Mouse (Mus musculus): Measurements from ENCODE around the gene Kcnip1. TPM values are rescaled to one million over a fixed set of nuclear protein-coding genes. Genes with fewer than 3 reads are reported as not detected.

The Kcnip1 gene
- polyA plus RNA-seq, 1 experiment from 2014 or later, result 61.8 TPM

DNA sequence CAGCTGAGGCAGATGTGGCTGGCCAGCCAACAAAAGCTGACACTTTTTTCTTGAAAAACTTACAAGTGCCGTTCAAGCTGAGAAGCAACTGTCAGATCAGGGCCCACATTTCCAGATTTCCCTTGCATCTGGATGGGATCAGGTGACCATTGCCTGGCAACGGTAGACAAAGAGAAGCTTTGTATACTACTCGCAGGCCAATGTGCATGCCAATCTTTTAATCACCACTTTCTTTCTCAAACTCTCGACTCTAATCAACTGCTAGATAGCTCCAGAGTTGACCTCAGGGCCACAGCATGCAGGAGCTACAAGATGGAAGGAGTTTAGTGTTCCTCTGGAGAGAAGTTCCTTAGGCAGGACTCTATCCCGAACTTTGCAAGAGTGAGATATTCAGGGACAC lies 41.8 kb downstream of the Kcnip1 start:
- no peaks in the 10 kb centered on the region for H3K4me1 ChIP-seq (replicated peaks; ENCODE audit: control insufficient read depth, insufficient read depth, low read length)
- no peak overlapping the region for H3K4me2 ChIP-seq (ENCODE audit: low read length)
- no peaks in the 10 kb centered on the region for H3K36me3 ChIP-seq (ENCODE audit: control insufficient read depth, insufficient read depth)
- no peaks in the 10 kb centered on the region for H3K27me3 ChIP-seq (replicated peaks; ENCODE audit: control insufficient read depth, insufficient read depth, low read length)
- H3K9ac ChIP-seq (replicated peaks; ENCODE audit: low read depth, low read length), result no peak overlapping the region
- WGBS, result 17% methylated on average over 5 of the region's 5 CpGs
- ATAC-seq, result no peak
- no peak overlapping the region for H3K27ac ChIP-seq (ENCODE audit: low read length)
- no peak overlapping the region for H3K4me3 ChIP-seq (replicated peaks; ENCODE audit: low read length)
- H3K9me3 ChIP-seq (ENCODE audit: control insufficient read depth, low read length), result no peaks in the 10 kb centered on the region

DNA sequence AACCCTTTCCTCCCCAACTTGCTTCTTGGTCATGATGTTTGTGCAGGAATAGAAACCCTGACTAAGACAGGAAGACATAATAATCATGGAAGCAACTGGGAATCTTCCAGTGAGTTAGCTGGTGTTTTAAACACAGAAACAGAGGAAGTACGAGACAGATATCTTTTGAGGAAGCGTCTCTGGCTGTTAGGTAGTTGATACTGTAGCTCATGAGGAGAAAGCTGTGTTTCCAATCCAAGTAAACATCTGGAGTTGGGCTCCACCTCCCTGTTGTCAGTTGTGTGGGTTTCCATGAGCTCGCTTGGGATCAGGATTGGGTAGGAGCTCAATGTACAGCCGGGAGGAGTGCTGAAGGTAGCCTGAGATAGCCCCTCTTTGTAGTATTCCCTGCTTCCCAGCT lies 46.5 kb downstream of the Kcnip1 start:
- 89% methylated on average over 4 of the region's 4 CpGs for WGBS
- Histone ChIP-seq H3K27me3 (replicated peaks; ENCODE audit: control insufficient read depth, insufficient read depth, low read length) (no peaks in the 10 kb centered on the region), H3K9me3 (ENCODE audit: control insufficient read depth, low read length) (no peaks in the 10 kb centered on the region), H3K4me3 (replicated peaks; ENCODE audit: low read length) (no peak overlapping the region), H3K9ac (replicated peaks; ENCODE audit: low read depth, low read length) (no peak overlapping the region), H3K36me3 (ENCODE audit: control insufficient read depth, insufficient read depth) (no peaks in the 10 kb centered on the region), H3K4me1 (replicated peaks; ENCODE audit: control insufficient read depth, insufficient read depth, low read length) (no peaks in the 10 kb centered on the region), H3K27ac (ENCODE audit: low read length) (no peak overlapping the region), H3K4me2 (ENCODE audit: low read length) (no peak overlapping the region)
- no peak for ATAC-seq

- no peaks in the 10 kb centered on the region for H3K27me3 ChIP-seq (replicated peaks; ENCODE audit: control insufficient read depth, insufficient read depth, low read length)
- no peak for ATAC-seq
These were observed 48.1 kb downstream of the Kcnip1 start for GRCm38 (mm10) chr11:33944786-33945328.

DNA sequence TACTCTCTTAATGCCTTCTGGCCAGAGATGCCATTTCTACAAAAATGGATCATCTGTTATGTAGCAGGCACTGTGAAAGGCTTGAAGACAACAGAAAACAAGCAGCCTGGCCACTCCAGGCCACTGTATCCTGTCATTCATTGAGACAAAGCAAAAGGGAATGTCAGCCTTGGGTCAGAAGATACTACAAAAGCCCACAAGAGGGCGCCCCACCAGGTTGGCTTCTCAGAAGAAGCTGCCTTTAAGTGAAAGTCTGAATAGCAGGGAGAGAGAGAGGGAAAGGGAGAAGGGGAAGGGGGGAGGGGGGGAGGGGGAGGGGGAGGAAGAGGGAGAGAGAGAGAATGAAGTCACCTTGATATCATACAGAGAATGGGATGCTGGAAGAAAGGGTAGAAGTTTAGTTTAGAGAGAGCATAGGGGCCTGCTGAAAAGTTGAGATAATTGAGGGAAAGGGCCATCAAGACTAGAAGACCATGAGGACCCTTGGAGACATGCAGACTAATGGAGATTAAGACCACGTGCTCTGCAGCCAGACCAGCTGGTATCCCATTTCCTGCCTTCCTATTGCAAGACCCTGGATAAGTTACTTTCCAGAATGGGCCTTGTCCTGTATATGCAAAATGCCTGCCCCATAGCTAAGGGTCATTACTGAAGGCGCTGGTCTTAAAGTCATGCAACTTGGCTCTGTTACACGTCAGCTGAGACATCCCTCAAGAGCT lies 48.7 kb downstream of the Kcnip1 start:
- no peaks in the 10 kb centered on the region for H3K9me3 ChIP-seq (ENCODE audit: control insufficient read depth, low read length)
- H3K27ac ChIP-seq (ENCODE audit: low read length), result no peak overlapping the region
- H3K4me3 ChIP-seq (replicated peaks; ENCODE audit: low read length), result no peak overlapping the region
- H3K27me3 ChIP-seq (replicated peaks; ENCODE audit: control insufficient read depth, insufficient read depth, low read length), result no peaks in the 10 kb centered on the region
- no peaks in the 10 kb centered on the region for H3K36me3 ChIP-seq (ENCODE audit: control insufficient read depth, insufficient read depth)
- H3K4me2 ChIP-seq (ENCODE audit: low read length), result no peak overlapping the region
- no peak for ATAC-seq
- no peak overlapping the region for H3K9ac ChIP-seq (replicated peaks; ENCODE audit: low read depth, low read length)
- WGBS, result 84% methylated on average over 3 of the region's 4 CpGs
- H3K4me1 ChIP-seq (replicated peaks; ENCODE audit: control insufficient read depth, insufficient read depth, low read length), result no peaks in the 10 kb centered on the region

More at GRCm38 (mm10) chr11:33944786-33945328, 48.1 kb downstream of the Kcnip1 start:
- Histone ChIP-seq H3K36me3 (ENCODE audit: control insufficient read depth, insufficient read depth) (no peaks in the 10 kb centered on the region), H3K4me3 (replicated peaks; ENCODE audit: low read length) (no peak overlapping the region), H3K9me3 (ENCODE audit: control insufficient read depth, low read length) (no peaks in the 10 kb centered on the region), H3K9ac (replicated peaks; ENCODE audit: low read depth, low read length) (no peak overlapping the region), H3K27ac (ENCODE audit: low read length) (no peak overlapping the region), H3K4me2 (ENCODE audit: low read length) (no peak overlapping the region), H3K4me1 (replicated peaks; ENCODE audit: control insufficient read depth, insufficient read depth, low read length) (no peaks in the 10 kb centered on the region)
- 88% methylated on average over 9 of the region's 9 CpGs for WGBS

DNA sequence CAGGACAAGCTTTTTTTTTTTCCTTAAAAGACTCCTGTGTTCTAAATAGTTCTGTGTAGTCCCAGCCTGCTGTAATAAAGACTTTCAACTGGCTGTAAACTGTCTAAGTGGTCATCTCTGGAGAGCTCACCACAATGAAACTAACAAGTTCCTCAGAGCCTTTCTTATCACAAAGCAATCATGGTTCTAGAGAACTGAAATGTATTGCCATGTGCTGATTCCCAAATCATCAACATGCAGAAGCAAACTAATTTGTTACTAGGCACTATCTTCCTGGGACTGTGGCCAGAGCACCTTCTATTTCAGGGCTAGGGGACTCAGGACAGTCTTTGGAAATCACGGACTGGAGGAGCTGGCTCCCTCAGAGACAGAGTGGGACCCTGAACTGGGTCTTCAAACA lies 49.4 kb downstream of the Kcnip1 start:
- WGBS, result 71% methylated on average over 1 of the region's 1 CpGs
- no peak overlapping the region for H3K9ac ChIP-seq (replicated peaks; ENCODE audit: low read depth, low read length)
- ATAC-seq, result no peak

DNA sequence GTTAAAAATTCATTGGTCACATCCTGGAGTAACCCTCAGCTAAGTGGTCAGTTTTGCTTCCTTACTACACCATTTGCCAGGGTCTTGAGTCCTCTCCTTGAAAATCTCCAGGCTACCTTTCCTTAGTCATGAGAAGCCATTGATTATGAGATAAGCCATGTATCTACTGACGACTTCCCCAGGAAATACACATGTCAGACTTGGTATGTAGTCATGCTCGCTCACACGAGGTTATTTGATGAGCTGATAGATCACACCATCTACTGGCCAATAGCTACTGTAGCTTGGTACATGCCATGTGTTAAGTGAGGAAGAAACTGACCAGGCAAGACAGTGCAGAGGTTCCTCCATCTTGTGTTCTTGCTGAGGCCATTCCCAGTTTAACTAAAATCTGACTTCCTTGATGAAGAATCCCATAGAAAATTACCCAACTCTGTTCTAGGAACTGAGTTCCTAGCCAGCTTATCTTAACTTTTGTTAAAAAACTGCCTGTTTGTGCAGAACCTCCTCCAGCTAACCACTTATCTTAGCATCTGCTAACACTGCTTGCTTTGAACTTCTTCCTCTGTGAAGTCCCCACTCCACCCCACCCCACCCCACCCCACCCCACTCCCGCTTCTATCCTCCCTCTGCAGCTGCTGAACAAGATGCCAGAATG lies 53.4 kb downstream of the Kcnip1 start:
- H3K27ac ChIP-seq (ENCODE audit: low read length), result no peak overlapping the region
- H3K4me3 ChIP-seq (replicated peaks; ENCODE audit: low read length), result no peak overlapping the region
- 92% methylated on average over 4 of the region's 4 CpGs for WGBS
- no peaks in the 10 kb centered on the region for H3K27me3 ChIP-seq (replicated peaks; ENCODE audit: control insufficient read depth, insufficient read depth, low read length)
- H3K36me3 ChIP-seq (ENCODE audit: control insufficient read depth, insufficient read depth), result no peaks in the 10 kb centered on the region
- H3K9me3 ChIP-seq (ENCODE audit: control insufficient read depth, low read length), result no peaks in the 10 kb centered on the region
- no peak overlapping the region for H3K9ac ChIP-seq (replicated peaks; ENCODE audit: low read depth, low read length)
- no peak overlapping the region for H3K4me2 ChIP-seq (ENCODE audit: low read length)
- no peak for ATAC-seq
- no peaks in the 10 kb centered on the region for H3K4me1 ChIP-seq (replicated peaks; ENCODE audit: control insufficient read depth, insufficient read depth, low read length)

More for the DNA sequence above, 49.4 kb downstream of the Kcnip1 start:
- H3K27me3 ChIP-seq (replicated peaks; ENCODE audit: control insufficient read depth, insufficient read depth, low read length), result no peaks in the 10 kb centered on the region
- no peak overlapping the region for H3K4me2 ChIP-seq (ENCODE audit: low read length)
- no peaks in the 10 kb centered on the region for H3K36me3 ChIP-seq (ENCODE audit: control insufficient read depth, insufficient read depth)
- H3K4me1 ChIP-seq (replicated peaks; ENCODE audit: control insufficient read depth, insufficient read depth, low read length), result no peaks in the 10 kb centered on the region
- no peak overlapping the region for H3K27ac ChIP-seq (ENCODE audit: low read length)
- no peaks in the 10 kb centered on the region for H3K9me3 ChIP-seq (ENCODE audit: control insufficient read depth, low read length)
- H3K4me3 ChIP-seq (replicated peaks; ENCODE audit: low read length), result no peak overlapping the region

DNA sequence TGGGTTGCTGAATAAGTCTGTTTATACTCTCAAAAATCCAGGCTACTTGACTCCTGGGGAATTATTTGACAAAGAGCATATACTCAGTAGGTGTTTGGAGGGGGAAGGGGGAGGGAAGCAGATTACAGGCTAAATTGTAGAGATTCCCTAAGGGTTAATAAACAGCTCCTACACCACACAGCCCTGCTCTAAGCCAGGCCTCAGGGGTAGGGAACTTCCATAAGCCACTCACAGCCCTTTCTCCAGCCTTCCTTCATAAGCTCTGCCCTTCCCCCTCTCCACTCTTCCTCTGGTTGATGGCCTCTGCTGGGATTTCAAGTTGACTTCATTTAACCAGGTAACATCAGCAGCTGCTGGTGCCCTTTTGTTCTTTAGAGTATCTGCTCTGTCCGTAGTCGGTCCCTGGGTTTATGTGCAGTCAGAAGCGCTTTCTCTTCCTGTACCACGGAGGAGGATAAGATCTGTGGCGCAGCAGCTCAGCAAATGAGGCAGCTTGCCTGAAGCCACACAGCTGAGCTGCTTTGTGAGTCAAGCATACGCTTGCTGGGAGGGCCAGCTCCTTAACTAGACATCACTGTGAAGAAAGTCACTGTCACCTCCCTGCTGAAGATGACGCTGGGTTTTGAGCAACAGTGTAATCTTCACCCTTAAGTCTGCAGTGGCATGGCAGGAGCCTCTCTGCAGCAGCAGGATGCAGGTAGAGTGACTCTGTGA lies 54.2 kb downstream of the Kcnip1 start:
- WGBS, result 47% methylated on average over 7 of the region's 7 CpGs
- no peak for ATAC-seq
- no peak overlapping the region for H3K27ac ChIP-seq (ENCODE audit: low read length)

GRCm38 (mm10) chr11:33937641-33938040 lies 55.3 kb downstream of the Kcnip1 start:
- H3K4me3 ChIP-seq (replicated peaks; ENCODE audit: low read length), result no peak overlapping the region
- no peak overlapping the region for H3K4me2 ChIP-seq (ENCODE audit: low read length)
- no peak overlapping the region for H3K9ac ChIP-seq (replicated peaks; ENCODE audit: low read depth, low read length)
- H3K36me3 ChIP-seq (ENCODE audit: control insufficient read depth, insufficient read depth), result no peaks in the 10 kb centered on the region
- H3K27me3 ChIP-seq (replicated peaks; ENCODE audit: control insufficient read depth, insufficient read depth, low read length), result no peaks in the 10 kb centered on the region
- WGBS, result 91% methylated on average over 8 of the region's 8 CpGs
- no peak overlapping the region for H3K27ac ChIP-seq (ENCODE audit: low read length)
- no peaks in the 10 kb centered on the region for H3K9me3 ChIP-seq (ENCODE audit: control insufficient read depth, low read length)
- no peak for ATAC-seq
- H3K4me1 ChIP-seq (replicated peaks; ENCODE audit: control insufficient read depth, insufficient read depth, low read length), result no peaks in the 10 kb centered on the region

More for the DNA sequence above, 54.2 kb downstream of the Kcnip1 start:
- Histone ChIP-seq H3K36me3 (ENCODE audit: control insufficient read depth, insufficient read depth) (no peaks in the 10 kb centered on the region), H3K9me3 (ENCODE audit: control insufficient read depth, low read length) (no peaks in the 10 kb centered on the region), H3K4me1 (replicated peaks; ENCODE audit: control insufficient read depth, insufficient read depth, low read length) (no peaks in the 10 kb centered on the region), H3K9ac (replicated peaks; ENCODE audit: low read depth, low read length) (no peak overlapping the region), H3K4me3 (replicated peaks; ENCODE audit: low read length) (no peak overlapping the region), H3K27me3 (replicated peaks; ENCODE audit: control insufficient read depth, insufficient read depth, low read length) (no peaks in the 10 kb centered on the region), H3K4me2 (ENCODE audit: low read length) (no peak overlapping the region)

GRCm38 (mm10) chr11:33934286-33934685 lies 58.7 kb downstream of the Kcnip1 start:
- Histone ChIP-seq H3K27me3 (replicated peaks; ENCODE audit: control insufficient read depth, insufficient read depth, low read length) (no peaks in the 10 kb centered on the region), H3K36me3 (ENCODE audit: control insufficient read depth, insufficient read depth) (no peaks in the 10 kb centered on the region), H3K4me3 (replicated peaks; ENCODE audit: low read length) (no peak overlapping the region), H3K9ac (replicated peaks; ENCODE audit: low read depth, low read length) (no peak overlapping the region), H3K9me3 (ENCODE audit: control insufficient read depth, low read length) (no peaks in the 10 kb centered on the region), H3K27ac (ENCODE audit: low read length) (no peak overlapping the region), H3K4me2 (ENCODE audit: low read length) (no peak overlapping the region), H3K4me1 (replicated peaks; ENCODE audit: control insufficient read depth, insufficient read depth, low read length) (0 out of 2 replicates have a peak, but pooled peaks cover 2% of the 10 kb centered on the region)
- WGBS, result 66% methylated on average over 9 of the region's 9 CpGs
- no peak for ATAC-seq
